Mouse (Mus musculus) stomach, embryonic 14.5 days (tissue): ENCODE results near the gene Vps25. TPM values are rescaled to one million over a fixed set of nuclear protein-coding genes. Genes with fewer than 3 reads are reported as not detected.
A peak's percentile ranks its signal among the peaks of the same experiment; 100 is the strongest.

ENCODE experiments used
- ATAC-seq: fragments of 200-750 bp; cut with Nextera tagmentation; 2 replicates; pipeline ENCODE4 v1.8.0; 2017; ENCODE audit warnings: low read depth, moderate TSS enrichment; ENCODE audit not compliant: insufficient number of reproducible peaks, insufficient read depth, low FRiP score
- H3K27ac ChIP-seq: fragments of 300-500 bp; sonication (generic); 2 replicates; pipeline ENCODE4 v1.5.1; 2014; ENCODE audit warnings: mild to moderate bottlenecking, low read length, moderate library complexity, mixed read lengths
- H3K27me3 ChIP-seq: fragments of 300-500 bp; sonication (generic); 2 replicates; pipeline ENCODE4 v1.6.1; 2014; ENCODE audit warnings: low read length, control low read depth, mixed read lengths; ENCODE audit not compliant: control insufficient read depth, insufficient read depth
- H3K36me3 ChIP-seq: fragments of 300-500 bp; sonication (generic); 2 replicates; pipeline ENCODE4 v1.6.1; 2014; ENCODE audit warnings: mild to moderate bottlenecking, control low read depth, low read length, moderate library complexity, mixed read lengths; ENCODE audit not compliant: control insufficient read depth, insufficient read depth
- H3K4me1 ChIP-seq: fragments of 300-500 bp; sonication (generic); 2 replicates; pipeline ENCODE4 v1.6.1; 2014; ENCODE audit warnings: low read length, control low read depth, mixed read lengths; ENCODE audit not compliant: control insufficient read depth, insufficient read depth
- H3K4me2 ChIP-seq: fragments of 300-500 bp; sonication (generic); replicated peaks from 2 replicates; pipeline ENCODE4 v1.6.1; 2014; ENCODE audit warnings: low read depth, low read length, control low read depth
- H3K4me3 ChIP-seq: fragments of 300-500 bp; sonication (generic); 2 replicates; pipeline ENCODE4 v1.5.1; 2014; ENCODE audit warnings: low read depth, low read length, control low read depth
- H3K9ac ChIP-seq: fragments of 300-500 bp; sonication (generic); replicated peaks from 2 replicates; pipeline ENCODE4 v1.6.1; 2014; ENCODE audit warnings: low read depth, mild to moderate bottlenecking, control low read depth, low read length, moderate library complexity, mixed read lengths
- H3K9me3 ChIP-seq: fragments of 300-500 bp; sonication (generic); 2 replicates; pipeline ENCODE4 v1.6.1; 2016; ENCODE audit warnings: low read depth, low read length, control low read depth; ENCODE audit not compliant: control insufficient read depth
- WGBS: fragments of 180-500 bp; shearing (Covaris S2); extraction: QIAGEN DNeasy Blood & Tissue Kit; methylation state at CpG from one replicate; pipeline ENCODE4 v1.1.7; 2014; 5-methylcytosine and 5-hydroxymethylcytosine counted together
- polyA plus RNA-seq: library from polyadenylated mRNA; unstranded; fragments of >200 nt; fragmentation: Nextera tagmentation; extraction: Ambion mirVana; gene quantifications from 2 replicates; pipeline ENCODE4 v1.2.1, GENCODE M21; 2014

The Vps25 gene
- polyA plus RNA-seq, 1 experiment from 2014 or later = 154 TPM

- ATAC-seq = no peak
- 74% methylated on average over 4 of the region's 4 CpGs for WGBS
- Histone ChIP-seq H3K4me3 (no peak overlapping the region), H3K4me2 (no peak overlapping the region), H3K27me3 (no peaks in the 10 kb centered on the region), H3K9me3 (no peaks in the 10 kb centered on the region), H3K36me3 (peaks cover 2% of the 10 kb centered on the region; the same call in 1 of the 2 replicates), H3K27ac (no peak overlapping the region), H3K4me1 (peaks cover 15% of the 10 kb centered on the region), H3K9ac (no peak overlapping the region)
Observed at GRCm38 (mm10) chr11:101275309-101275708, 21.8 kb downstream of the Vps25 start.

DNA sequence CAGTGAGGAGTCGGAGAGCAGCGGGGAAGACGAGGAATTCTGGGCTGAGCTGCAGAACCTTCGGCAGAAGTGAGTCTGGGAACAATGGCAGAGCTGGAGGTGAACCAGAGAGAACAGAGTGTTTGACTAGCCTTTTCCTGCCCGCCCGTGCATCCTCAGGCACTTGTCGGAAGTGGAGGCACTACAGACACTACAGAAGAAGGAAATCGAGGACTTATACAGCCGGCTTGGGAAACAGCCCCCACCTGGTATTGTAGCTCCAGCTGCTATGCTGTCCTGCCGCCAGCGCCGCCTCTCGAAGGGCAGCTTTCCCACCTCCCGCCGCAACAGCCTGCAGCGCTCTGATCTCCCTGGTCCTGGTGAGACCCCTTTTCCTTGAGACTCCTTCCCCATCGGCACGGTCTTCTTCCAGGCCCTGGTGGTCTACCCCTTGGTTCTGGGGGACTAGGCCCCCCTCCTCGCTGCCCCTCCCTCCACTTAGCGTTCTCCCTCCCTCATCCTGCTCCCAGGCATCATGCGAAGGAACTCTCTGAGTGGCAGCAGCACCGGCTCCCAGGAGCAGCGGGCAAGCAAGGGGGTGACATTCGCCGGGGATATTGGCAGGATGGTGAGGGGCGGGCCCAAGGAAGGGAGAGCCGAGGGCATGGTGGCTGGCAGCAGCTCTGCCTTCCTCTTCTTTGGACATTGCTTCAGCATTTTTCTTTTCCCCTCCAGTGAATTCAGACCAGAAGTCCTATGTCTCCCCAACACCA, 23.0 kb downstream of the Vps25 start:
- WGBS = 35% methylated on average over 27 of the region's 27 CpGs
- no peaks in the 10 kb centered on the region for H3K27me3 ChIP-seq
- no peak for ATAC-seq
- no peak overlapping the region for H3K27ac ChIP-seq
- no peak overlapping the region for H3K4me3 ChIP-seq
- 0 out of 2 replicates have a peak overlapping the region, but pooled peaks have one; percentile 6 for H3K4me2 ChIP-seq
- H3K36me3 ChIP-seq = peaks cover 2% of the 10 kb centered on the region; the same call in 1 of the 2 replicates
- no peaks in the 10 kb centered on the region for H3K9me3 ChIP-seq
- no peak overlapping the region for H3K9ac ChIP-seq
- peaks cover 15% of the 10 kb centered on the region for H3K4me1 ChIP-seq

DNA sequence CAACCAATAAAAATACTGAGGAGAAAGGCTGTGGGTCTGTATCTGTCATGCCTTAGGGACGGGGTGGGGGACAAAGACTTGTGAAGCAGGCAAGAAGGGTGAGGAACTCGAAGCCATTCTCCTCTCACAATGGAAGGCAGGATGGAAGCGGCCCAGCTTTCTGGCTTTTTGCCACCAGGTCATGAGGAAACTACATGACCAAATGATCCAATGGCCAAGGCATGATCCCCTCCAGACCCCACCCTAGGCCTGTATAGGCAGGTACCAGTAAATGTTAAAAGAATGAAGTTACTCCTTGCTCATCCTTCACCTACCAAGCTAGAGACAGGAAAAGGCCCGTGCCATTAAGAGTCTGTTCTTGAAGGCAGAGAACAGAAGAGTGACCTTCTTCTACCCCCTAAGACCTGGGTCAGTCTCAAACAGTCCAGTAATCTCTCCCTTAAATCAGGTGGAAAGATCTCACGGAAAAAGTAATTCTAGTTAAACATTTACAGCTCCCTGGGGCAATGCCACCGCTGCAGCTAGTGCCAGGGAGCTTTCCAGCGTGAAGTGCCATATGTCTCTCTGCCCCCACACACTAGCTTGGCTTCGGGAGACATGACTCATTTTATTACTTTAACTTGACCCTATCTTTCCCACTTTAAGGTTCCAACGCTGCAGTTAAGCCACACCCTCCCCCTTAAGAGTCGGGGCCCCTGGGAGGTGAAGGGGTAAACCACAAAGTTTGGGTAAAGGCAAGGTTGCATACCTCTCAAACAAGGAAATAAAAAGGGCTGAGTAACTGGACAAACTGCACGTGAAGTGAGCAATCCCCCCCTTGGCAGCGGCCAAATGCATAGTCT, 24.1 kb downstream of the Vps25 start:
- 57% methylated on average over 12 of the region's 12 CpGs for whole genome bisulfite sequencing
- H3K4me1 ChIP-seq = peaks cover 15% of the 10 kb centered on the region

DNA sequence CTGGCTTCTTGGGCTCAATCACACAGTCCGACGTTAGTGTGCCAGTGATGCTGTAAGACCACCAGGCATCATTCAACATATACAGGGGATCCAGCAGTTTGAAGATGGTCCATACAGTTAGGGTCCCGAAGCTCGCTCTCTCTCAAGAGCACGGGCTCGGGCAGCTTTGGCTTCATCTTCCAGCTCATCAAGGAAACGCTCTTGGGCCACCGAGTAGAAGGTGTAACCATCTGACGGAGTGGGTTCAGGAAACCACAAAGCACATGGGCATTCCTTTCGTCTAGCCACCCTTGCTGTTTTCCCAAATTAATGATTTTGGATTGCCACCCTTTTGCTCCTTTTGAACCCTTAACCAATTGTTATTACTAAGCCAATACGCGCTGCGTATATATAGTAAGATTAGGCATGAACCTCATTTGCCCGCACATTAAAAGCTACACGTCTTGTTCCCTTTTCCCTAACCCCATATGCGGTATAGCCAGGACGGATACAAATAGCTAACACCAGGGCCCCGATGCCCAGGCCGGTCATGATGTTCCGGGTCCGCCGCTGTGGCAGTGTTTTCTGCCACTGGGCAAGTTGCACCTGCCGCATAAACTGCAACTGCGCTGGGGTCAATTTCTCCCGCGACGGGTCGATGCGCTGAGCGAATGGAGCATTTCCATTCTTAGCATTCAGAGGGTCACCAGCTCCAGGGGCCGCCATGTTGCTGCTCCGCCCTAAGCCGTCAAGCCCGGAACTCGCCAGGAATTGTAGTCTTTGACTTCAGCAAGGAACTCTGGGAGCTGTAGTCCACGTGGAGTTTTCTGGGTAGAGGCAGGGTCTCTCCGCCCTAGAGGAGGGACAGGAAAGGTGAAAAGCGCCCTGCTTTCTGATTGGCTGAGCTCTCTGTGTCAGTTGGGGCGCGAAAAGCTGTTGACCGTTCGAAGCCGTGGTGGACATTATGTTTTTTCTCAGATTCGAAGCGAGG, 25.0 kb downstream of the Vps25 start, which contains the start of the genes Cntd1 and Coa3:
Gene Cntd1 (plus strand): TSS at position 790 of the 970 bp plus-strand sequence.
Gene Coa3 (minus strand): TSS at position 892 of the 970 bp plus-strand sequence.
- H3K9me3 ChIP-seq = no peaks in the 10 kb centered on the region
- H3K4me1 ChIP-seq = peaks cover 17% of the 10 kb centered on the region
- no peaks in the 10 kb centered on the region for H3K27me3 ChIP-seq
- peak within 1 kb of the TSS; percentile 45 for H3K9ac ChIP-seq
- peak within 1 kb of the TSS; percentile 70 for H3K4me3 ChIP-seq
- ATAC-seq = peak; percentile 94
- peaks cover 2% of the 10 kb centered on the region; the same call in 1 of the 2 replicates for H3K36me3 ChIP-seq
- 6% methylated on average over 45 of the region's 45 CpGs for WGBS
- H3K27ac ChIP-seq = peak within 1 kb of the TSS; percentile 62
- peak within 1 kb of the TSS; percentile 95 for H3K4me2 ChIP-seq

More for the DNA sequence above, 24.1 kb downstream of the Vps25 start:
- H3K27ac ChIP-seq = peak overlapping the region; percentile 62
- H3K27me3 ChIP-seq = no peaks in the 10 kb centered on the region
- ATAC-seq = no peak
- peak overlapping the region; percentile 70 for H3K4me3 ChIP-seq
- peaks cover 2% of the 10 kb centered on the region; the same call in 1 of the 2 replicates for H3K36me3 ChIP-seq
- H3K4me2 ChIP-seq = peak overlapping the region; percentile 95
- H3K9ac ChIP-seq = peak overlapping the region; percentile 45; the same call in 1 of the 2 replicates
- H3K9me3 ChIP-seq = no peaks in the 10 kb centered on the region

GRCm38 (mm10) chr11:101279193-101279569, 25.7 kb downstream of the Vps25 start:
- Histone ChIP-seq H3K9ac (no peak overlapping the region), H3K27me3 (no peaks in the 10 kb centered on the region), H3K4me1 (peaks cover 17% of the 10 kb centered on the region), H3K27ac (no peak overlapping the region), H3K4me2 (peak overlapping the region; percentile 95), H3K4me3 (peak overlapping the region; percentile 70; the same call in 1 of the 2 replicates), H3K36me3 (peaks cover 2% of the 10 kb centered on the region; the same call in 1 of the 2 replicates), H3K9me3 (no peaks in the 10 kb centered on the region)
- WGBS = 55% methylated on average over 14 of the region's 14 CpGs
- no peak for ATAC-seq

- Histone ChIP-seq H3K9me3 (no peaks in the 10 kb centered on the region), H3K27me3 (no peaks in the 10 kb centered on the region), H3K9ac (no peak overlapping the region), H3K36me3 (peaks cover 2% of the 10 kb centered on the region; the same call in 1 of the 2 replicates), H3K4me2 (no peak overlapping the region), H3K27ac (no peak overlapping the region), H3K4me3 (no peak overlapping the region), H3K4me1 (peaks cover 17% of the 10 kb centered on the region)
- ATAC-seq = no peak
- whole genome bisulfite sequencing = 47% methylated on average over 7 of the region's 7 CpGs
Observed at GRCm38 (mm10) chr11:101280837-101281236, 27.3 kb downstream of the Vps25 start.

DNA sequence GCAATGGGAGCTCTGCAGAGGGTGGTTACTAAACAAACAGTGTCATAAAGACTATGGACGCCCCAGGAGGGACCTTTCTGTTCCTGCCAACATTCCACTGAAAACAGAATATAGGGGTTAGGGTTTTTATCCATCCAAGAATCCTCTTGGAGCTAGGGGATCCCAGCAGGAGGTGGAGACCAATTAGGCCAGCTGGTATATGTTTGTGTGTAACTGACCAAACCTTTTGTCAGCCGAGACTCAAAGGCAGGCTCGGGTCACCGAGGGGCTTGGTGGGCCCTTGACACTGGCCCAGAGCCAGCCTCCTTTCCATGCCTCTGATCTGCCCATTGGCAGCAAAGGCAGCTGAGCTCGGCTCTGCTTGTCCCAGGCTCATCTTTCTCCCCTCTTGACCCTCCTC, 29.4 kb downstream of the Vps25 start:
- Histone ChIP-seq H3K9ac (no peak overlapping the region), H3K4me1 (peaks cover 6% of the 10 kb centered on the region), H3K9me3 (no peaks in the 10 kb centered on the region), H3K4me3 (no peak overlapping the region), H3K27me3 (no peaks in the 10 kb centered on the region), H3K36me3 (no peaks in the 10 kb centered on the region), H3K4me2 (no peak overlapping the region), H3K27ac (no peak overlapping the region)
- no peak for ATAC-seq
- 37% methylated on average over 5 of the region's 5 CpGs for WGBS
